ENCODE assay signal across 21 mouse cellular contexts in the genomic region with DNA sequence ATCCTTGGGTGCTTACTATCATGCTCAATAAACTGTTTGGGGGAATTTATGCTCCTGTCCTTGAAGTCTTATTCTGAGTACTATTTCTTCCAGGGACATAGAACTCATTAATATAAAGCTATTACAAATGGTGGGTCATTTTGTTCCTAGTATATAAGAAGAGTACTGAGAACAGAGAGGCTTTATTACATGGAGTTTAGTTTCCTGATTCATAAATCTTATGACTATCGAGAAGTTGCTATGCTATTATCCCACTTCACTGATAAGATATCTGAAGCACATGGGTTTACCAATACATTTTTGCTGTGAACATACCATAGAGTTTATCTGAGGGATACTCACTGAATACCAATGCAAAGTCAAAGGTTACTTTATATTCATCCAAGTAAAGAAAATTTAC.
A peak's percentile ranks its signal among the peaks of the same experiment; 100 is the strongest.
DNase-seq lines count a peak whose midpoint lies in the region; ATAC-seq and TF ChIP-seq lines count a peak whose summit lies in the region.
"Had no signal": no experiment of that assay in that cellular context is flagged by ENCODE, and none has a peak within 500 bp of the region (broad histone marks: within the 10 kb centered on the region; RNA-seq: fewer than 3 reads in every experiment).

No protein-coding gene starts in this region.

- H3K9ac ChIP-seq in intestine, embryonic 15.5 days = no peak overlapping the region
- H3K9ac ChIP-seq in intestine, embryonic 16.5 days (ENCODE audit: low read depth, low read length) = no peak overlapping the region
- no peak overlapping the region for H3K9ac ChIP-seq in intestine, postnatal 0 days (ENCODE audit: low read depth, low read length)
- H3K9ac ChIP-seq in lung, postnatal 0 days (replicated peaks; ENCODE audit: low read depth) = no peak overlapping the region

- peak; percentile 68 for ATAC-seq in intestine, embryonic 15.5 days
- ATAC-seq in intestine, embryonic 16.5 days = peak; percentile 74
- ATAC-seq in intestine, postnatal 0 days = peak; percentile 31; the same call in 1 of the 2 replicates
- no peak for ATAC-seq in lung, postnatal 0 days
- ATAC-seq: activated CD4-positive, CD25-positive, alpha-beta regulatory T cell, adult 4 months; CD4-positive, CD25-positive, alpha-beta regulatory T cell, adult 4 months; Patski had no signal

- H3K4me2 ChIP-seq in intestine, embryonic 15.5 days (replicated peaks) = no peak overlapping the region
- H3K4me2 ChIP-seq in intestine, embryonic 16.5 days (ENCODE audit: low read depth, low read length) = no peak overlapping the region
- H3K4me2 ChIP-seq in intestine, postnatal 0 days (replicated peaks; ENCODE audit: low read depth) = no peak overlapping the region
- no peak overlapping the region for H3K4me2 ChIP-seq in lung, postnatal 0 days (replicated peaks; ENCODE audit: low read depth, low read length)

- no peak for TF ChIP-seq EP300 in lung, postnatal 0 days (IDR thresholded peaks at IDR 0.05)

- TF ChIP-seq CTCF in intestine, postnatal 0 days (IDR thresholded peaks at IDR 0.05; ENCODE audit: low read depth) = no peak
- TF ChIP-seq CTCF in lung, postnatal 0 days (IDR thresholded peaks at IDR 0.05) = no peak

- H3K27ac ChIP-seq in intestine, embryonic 15.5 days = no peak overlapping the region
- H3K27ac ChIP-seq in intestine, embryonic 16.5 days (ENCODE audit: low read length) = no peak overlapping the region
- no peak overlapping the region for H3K27ac ChIP-seq in intestine, postnatal 0 days (ENCODE audit: low read depth, low read length)
- H3K27ac ChIP-seq in lung, postnatal 0 days (ENCODE audit: low read length) = no peak overlapping the region

- no peak overlapping the region for H3K4me3 ChIP-seq in intestine, embryonic 15.5 days (replicated peaks)
- H3K4me3 ChIP-seq in intestine, embryonic 16.5 days (ENCODE audit: low read length) = no peak overlapping the region
- H3K4me3 ChIP-seq in intestine, postnatal 0 days (ENCODE audit: low read depth, low read length) = no peak overlapping the region
- no peak overlapping the region for H3K4me3 ChIP-seq in lung, postnatal 0 days (ENCODE audit: low read depth, low read length)

- no peak for DNase-seq in lung, postnatal 0 days (ENCODE audit: low spot score)
- DNase-seq in lung, postnatal 10 days = no peak
- DNase-seq in embryo, embryonic 10 days (ENCODE audit: low spot score) = no peak
- DNase-seq: adrenal gland, adult 2 months; adrenal gland, adult 8-10 months; adrenal gland, postnatal 10 days; adrenal gland, postnatal 14 days; adrenal gland, postnatal 25 days; adrenal gland, postnatal 36 days; B cell, adult 2 months; cerebellum, adult 11 months; cerebellum, adult 11-12 months; cerebellum, adult 18-20 months had no signal

- 62% methylated on average over 1 of the region's 1 CpGs for WGBS in intestine, embryonic 15.5 days
- 51% methylated on average over 1 of the region's 1 CpGs for WGBS in intestine, embryonic 16.5 days
- 49% methylated on average over 1 of the region's 1 CpGs for WGBS in intestine, postnatal 0 days
- 57% methylated on average over 1 of the region's 1 CpGs for WGBS in lung, postnatal 0 days

- H3K36me3 ChIP-seq in intestine, embryonic 15.5 days = no peaks in the 10 kb centered on the region
- no peaks in the 10 kb centered on the region for H3K36me3 ChIP-seq in intestine, embryonic 16.5 days (ENCODE audit: control insufficient read depth, insufficient read depth, low read length)
- no peaks in the 10 kb centered on the region for H3K36me3 ChIP-seq in intestine, postnatal 0 days (ENCODE audit: control insufficient read depth, insufficient read depth)
- no peaks in the 10 kb centered on the region for H3K36me3 ChIP-seq in lung, postnatal 0 days (ENCODE audit: insufficient read depth, low read length)
- H3K36me3 ChIP-seq: G1E had no signal

- no peaks in the 10 kb centered on the region for H3K4me1 ChIP-seq in intestine, embryonic 15.5 days (replicated peaks)
- no peaks in the 10 kb centered on the region for H3K4me1 ChIP-seq in intestine, embryonic 16.5 days (ENCODE audit: control insufficient read depth, insufficient read depth, low read length)
- peaks cover 2% of the 10 kb centered on the region; the same call in 1 of the 2 replicates for H3K4me1 ChIP-seq in intestine, postnatal 0 days (replicated peaks; ENCODE audit: control insufficient read depth, insufficient read depth, low read length)
- no peaks in the 10 kb centered on the region for H3K4me1 ChIP-seq in lung, postnatal 0 days (ENCODE audit: insufficient read depth, low read depth, low read length)

- no peaks in the 10 kb centered on the region for H3K27me3 ChIP-seq in intestine, embryonic 15.5 days (replicated peaks)
- H3K27me3 ChIP-seq in intestine, embryonic 16.5 days (replicated peaks; ENCODE audit: control insufficient read depth, insufficient read depth, low read length) = no peaks in the 10 kb centered on the region
- H3K27me3 ChIP-seq in intestine, postnatal 0 days (replicated peaks; ENCODE audit: control insufficient read depth, insufficient read depth, low read length) = no peaks in the 10 kb centered on the region
- H3K27me3 ChIP-seq in lung, postnatal 0 days (replicated peaks; ENCODE audit: insufficient read depth, low read length) = no peaks in the 10 kb centered on the region
- H3K27me3 ChIP-seq: CH12.LX, Patski had no signal

- H3K9me3 ChIP-seq in intestine, embryonic 15.5 days = no peaks in the 10 kb centered on the region
- no peaks in the 10 kb centered on the region for H3K9me3 ChIP-seq in intestine, embryonic 16.5 days (ENCODE audit: control insufficient read depth, low read length)
- no peaks in the 10 kb centered on the region for H3K9me3 ChIP-seq in intestine, postnatal 0 days (ENCODE audit: control insufficient read depth)
- no peaks in the 10 kb centered on the region for H3K9me3 ChIP-seq in lung, postnatal 0 days (ENCODE audit: low read length)
- H3K9me3 ChIP-seq: G1E had no signal
